27 mouse cellular contexts compared by ENCODE assay signal in genomic region chr8:107478728-107479127, GRCm38 (mm10). TPM values are rescaled to one million over a fixed set of nuclear protein-coding genes. Genes with fewer than 3 reads are reported as not detected.
DNase-seq lines count a peak whose midpoint lies in the region; ATAC-seq and TF ChIP-seq lines count a peak whose summit lies in the region.
"Had no signal": no experiment of that assay in that cellular context is flagged by ENCODE, and none has a peak within 500 bp of the region (broad histone marks: within the 10 kb centered on the region; RNA-seq: fewer than 3 reads in every experiment).

No protein-coding gene starts in this region.

- H3K27me3 ChIP-seq in hindbrain, embryonic 12.5 days, result no peaks in the 10 kb centered on the region
- H3K27me3 ChIP-seq in hindbrain, embryonic 11.5 days (ENCODE audit: control insufficient read depth, insufficient read depth, low read length), result no peaks in the 10 kb centered on the region
- H3K27me3 ChIP-seq in limb, embryonic 13.5 days, result no peaks in the 10 kb centered on the region
- no peaks in the 10 kb centered on the region for H3K27me3 ChIP-seq in stomach, postnatal 0 days (ENCODE audit: control insufficient read depth, insufficient read depth, low read length)
- H3K27me3 ChIP-seq: embryonic facial prominence, embryonic 15.5 days; forebrain, embryonic 13.5 days; intestine, embryonic 15.5 days; lung, embryonic 15.5 days; megakaryocyte, embryonic 14.5 days; midbrain, embryonic 13.5 days; neural tube, embryonic 13.5 days; stomach, embryonic 15.5 days had no signal

- H3K36me3 ChIP-seq in hindbrain, embryonic 12.5 days, result peaks cover 18% of the 10 kb centered on the region
- no peaks in the 10 kb centered on the region for H3K36me3 ChIP-seq in hindbrain, embryonic 11.5 days (ENCODE audit: control insufficient read depth, insufficient read depth, low read length)
- peaks cover 20% of the 10 kb centered on the region for H3K36me3 ChIP-seq in limb, embryonic 13.5 days
- no peaks in the 10 kb centered on the region for H3K36me3 ChIP-seq in stomach, postnatal 0 days (ENCODE audit: control insufficient read depth, insufficient read depth, low read length)
- H3K36me3 ChIP-seq: embryonic facial prominence, embryonic 15.5 days had no signal

- H3K4me1 ChIP-seq in hindbrain, embryonic 12.5 days, result no peaks in the 10 kb centered on the region
- H3K4me1 ChIP-seq in hindbrain, embryonic 11.5 days (replicated peaks; ENCODE audit: control insufficient read depth, insufficient read depth, low read length), result no peaks in the 10 kb centered on the region
- peaks cover 4% of the 10 kb centered on the region; the same call in 1 of the 2 replicates for H3K4me1 ChIP-seq in limb, embryonic 13.5 days
- no peaks in the 10 kb centered on the region for H3K4me1 ChIP-seq in stomach, postnatal 0 days (replicated peaks; ENCODE audit: control insufficient read depth, insufficient read depth)
- H3K4me1 ChIP-seq: embryonic facial prominence, embryonic 15.5 days; forebrain, embryonic 13.5 days; hindbrain, embryonic 10.5 days; intestine, embryonic 15.5 days; lung, embryonic 15.5 days; midbrain, embryonic 13.5 days; stomach, embryonic 15.5 days had no signal

- DNase-seq in hindbrain, embryonic 11.5 days (ENCODE audit: low spot score), result no peak
- DNase-seq in fat pad, adult 2 months (ENCODE audit: extremely low read depth, low read depth, low spot score), result peak; percentile 49
- DNase-seq in stomach, postnatal 0 days (ENCODE audit: low spot score), result no peak
- no peak for DNase-seq in left cerebral cortex, adult 8-10 months (ENCODE audit: low spot score in 2 of 2)
- no peak for DNase-seq in right cerebral cortex, adult 18-20 months
- DNase-seq: cerebellum, adult 8-10 months; cerebellum, postnatal 36 days; gastrocnemius, postnatal 10 days; heart, postnatal 14 days; kidney, adult 2 months; kidney, postnatal 36 days; layer of hippocampus, postnatal 36 days; right cerebral cortex, postnatal 14 days; thymus, postnatal 14 days had no signal

- no peak for ATAC-seq in hindbrain, embryonic 12.5 days (ENCODE audit: low FRiP score)
- ATAC-seq in hindbrain, embryonic 11.5 days (ENCODE audit: low FRiP score), result no peak
- no peak; the same call in 1 of the 2 replicates for ATAC-seq in limb, embryonic 13.5 days (ENCODE audit: low FRiP score, low read depth)
- ATAC-seq in stomach, postnatal 0 days (ENCODE audit: low FRiP score, low TSS enrichment), result no peak
- ATAC-seq: forebrain, embryonic 13.5 days; hindbrain, postnatal 0 days; intestine, embryonic 15.5 days; midbrain, embryonic 13.5 days had no signal

- no peak overlapping the region for H3K9ac ChIP-seq in hindbrain, embryonic 12.5 days
- no peak overlapping the region for H3K9ac ChIP-seq in hindbrain, embryonic 11.5 days (ENCODE audit: low read depth, low read length)
- no peak overlapping the region for H3K9ac ChIP-seq in limb, embryonic 13.5 days
- H3K9ac ChIP-seq in stomach, postnatal 0 days (ENCODE audit: low read length), result no peak overlapping the region
- H3K9ac ChIP-seq: embryonic facial prominence, embryonic 15.5 days; forebrain, embryonic 13.5 days; intestine, embryonic 15.5 days; lung, embryonic 15.5 days; midbrain, embryonic 13.5 days; neural tube, embryonic 13.5 days; stomach, embryonic 15.5 days had no signal

- no peak for TF ChIP-seq EP300 in stomach, postnatal 0 days (optimal IDR thresholded peaks at IDR 0.05)

- TF ChIP-seq CTCF in stomach, postnatal 0 days (IDR thresholded peaks at IDR 0.05; ENCODE audit: low read depth), result no peak

- H3K9me3 ChIP-seq in hindbrain, embryonic 12.5 days (replicated peaks), result no peaks in the 10 kb centered on the region
- H3K9me3 ChIP-seq in hindbrain, embryonic 11.5 days (ENCODE audit: control insufficient read depth, low read length), result no peaks in the 10 kb centered on the region
- peaks cover 4% of the 10 kb centered on the region; the same call in 1 of the 2 replicates for H3K9me3 ChIP-seq in limb, embryonic 13.5 days
- H3K9me3 ChIP-seq in stomach, postnatal 0 days (ENCODE audit: control insufficient read depth, low read length), result no peaks in the 10 kb centered on the region
- H3K9me3 ChIP-seq: embryonic facial prominence, embryonic 15.5 days; forebrain, embryonic 13.5 days; hindbrain, embryonic 10.5 days; intestine, embryonic 15.5 days; lung, embryonic 15.5 days; megakaryocyte, embryonic 14.5 days; midbrain, embryonic 13.5 days; neural tube, embryonic 13.5 days; stomach, embryonic 15.5 days had no signal

- no peak overlapping the region for H3K4me3 ChIP-seq in hindbrain, embryonic 12.5 days
- no peak overlapping the region for H3K4me3 ChIP-seq in hindbrain, embryonic 11.5 days (ENCODE audit: low read depth, low read length)
- H3K4me3 ChIP-seq in limb, embryonic 13.5 days, result no peak overlapping the region
- no peak overlapping the region for H3K4me3 ChIP-seq in stomach, postnatal 0 days (ENCODE audit: low read depth, low read length)
- H3K4me3 ChIP-seq: embryonic facial prominence, embryonic 15.5 days; forebrain, embryonic 13.5 days; hindbrain, embryonic 10.5 days; intestine, embryonic 15.5 days; lung, embryonic 15.5 days; midbrain, embryonic 13.5 days; neural tube, embryonic 13.5 days; stomach, embryonic 15.5 days had no signal

- H3K4me2 ChIP-seq in hindbrain, embryonic 12.5 days (replicated peaks), result no peak overlapping the region
- H3K4me2 ChIP-seq in hindbrain, embryonic 11.5 days (replicated peaks; ENCODE audit: low read depth, low read length), result no peak overlapping the region
- no peak overlapping the region for H3K4me2 ChIP-seq in limb, embryonic 13.5 days (replicated peaks)
- no peak overlapping the region for H3K4me2 ChIP-seq in stomach, postnatal 0 days (replicated peaks; ENCODE audit: low read depth)
- H3K4me2 ChIP-seq: embryonic facial prominence, embryonic 15.5 days; forebrain, embryonic 13.5 days; intestine, embryonic 15.5 days; liver, embryonic 11.5 days; lung, embryonic 15.5 days; midbrain, embryonic 13.5 days; neural tube, embryonic 13.5 days; stomach, embryonic 15.5 days had no signal

- H3K27ac ChIP-seq in hindbrain, embryonic 12.5 days, result 0 out of 2 replicates have a peak overlapping the region, but pooled peaks have one; percentile 19
- no peak overlapping the region for H3K27ac ChIP-seq in hindbrain, embryonic 11.5 days (ENCODE audit: low read depth, low read length)
- H3K27ac ChIP-seq in limb, embryonic 13.5 days, result peak overlapping the region; percentile 92
- H3K27ac ChIP-seq in stomach, postnatal 0 days (replicated peaks), result no peak overlapping the region
- H3K27ac ChIP-seq: embryonic facial prominence, embryonic 15.5 days; forebrain, embryonic 13.5 days; hindbrain, embryonic 10.5 days; hindbrain, postnatal 0 days; intestine, embryonic 15.5 days; lung, embryonic 15.5 days; midbrain, embryonic 13.5 days; neural tube, embryonic 13.5 days; stomach, embryonic 15.5 days had no signal

- whole genome bisulfite sequencing in hindbrain, embryonic 12.5 days, result 85% methylated on average over 6 of the region's 6 CpGs
- WGBS in hindbrain, embryonic 11.5 days, result 89% methylated on average over 6 of the region's 6 CpGs
- WGBS in limb, embryonic 13.5 days, result 66% methylated on average over 6 of the region's 6 CpGs
- WGBS in stomach, postnatal 0 days, result 82% methylated on average over 6 of the region's 6 CpGs

RNA-seq across cellular contexts. Expression of gene Wwp2, which starts 42.6 kb away (rescaled TPM):
- 109 and 124 TPM in 2 replicates for polyA plus RNA-seq in hindbrain, embryonic 12.5 days (2016; fragmentation: Nextera tagmentation; extraction: Ambion mirVana)
- polyA plus RNA-seq in hindbrain, embryonic 11.5 days (2014; fragmentation: Nextera tagmentation; extraction: Ambion mirVana), result 61.2 and 69.5 TPM in 2 replicates
- 329 and 357 TPM in 2 replicates for polyA plus RNA-seq in limb, embryonic 13.5 days (2015; fragmentation: Nextera tagmentation; extraction: Ambion mirVana)
- polyA plus RNA-seq in stomach, postnatal 0 days (2015; fragmentation: Nextera tagmentation; extraction: Ambion mirVana), result 25.2 and 26.4 TPM in 2 replicates
- total RNA-seq in left cerebral cortex, adult 8-10 months (2022), result 10 to 100 TPM; 43.6 to 51.3 (median 44.5) TPM

RNA-seq across cellular contexts. Expression of gene Nob1, which starts 53.9 kb away (rescaled TPM):
- polyA plus RNA-seq in hindbrain, embryonic 12.5 days (2016; fragmentation: Nextera tagmentation; extraction: Ambion mirVana), result 78.3 and 78.9 TPM in 2 replicates
- polyA plus RNA-seq in hindbrain, embryonic 11.5 days (2014; fragmentation: Nextera tagmentation; extraction: Ambion mirVana), result 78.9 and 80.3 TPM in 2 replicates
- 95.3 and 96.4 TPM in 2 replicates for polyA plus RNA-seq in limb, embryonic 13.5 days (2015; fragmentation: Nextera tagmentation; extraction: Ambion mirVana)
- polyA plus RNA-seq in stomach, postnatal 0 days (2015; fragmentation: Nextera tagmentation; extraction: Ambion mirVana), result 44.5 and 48.8 TPM in 2 replicates
- 10 to 100 TPM; 34.9 to 38.7 (median 36.6) TPM for total RNA-seq in left cerebral cortex, adult 8-10 months (2022)

Comparison
In these comparisons a context has a peak if more than half of its experiments do, and no peak if none do; other contexts are left out.
1. H3K27ac ChIP-seq: peak in hindbrain, embryonic 12.5 days (single experiment) and limb, embryonic 13.5 days (single experiment); none in hindbrain, embryonic 11.5 days (single experiment) and stomach, postnatal 0 days (single experiment).